Mouse (Mus musculus) layer of hippocampus, adult 8-10 months (tissue): ENCODE data around the gene Prkab2. TPM values are rescaled to one million over a fixed set of nuclear protein-coding genes. Genes with fewer than 3 reads are reported as not detected.

ENCODE experiments used
- DNase-seq, 2 experiments: peaks; one replicate each; pipeline ENCODE4 v3.0.0; 2022; ENCODE audit warnings: low spot score in 2 of 2
- microRNA-seq, 2 experiments: library from miRNA; unstranded; fragments of <30 nt; microRNA quantifications; one replicate each; pipeline ENCODE4 v1.2.0; 2022
- total RNA-seq, 4 experiments: library from RNA; stranded (reverse); gene quantifications; 2 replicates each; pipeline ENCODE4 v1.2.4; 2022

The Prkab2 gene
- total RNA-seq, 4 experiments from 2014 or later, result 27.4 to 46.3 (median 35.7) TPM

DNA sequence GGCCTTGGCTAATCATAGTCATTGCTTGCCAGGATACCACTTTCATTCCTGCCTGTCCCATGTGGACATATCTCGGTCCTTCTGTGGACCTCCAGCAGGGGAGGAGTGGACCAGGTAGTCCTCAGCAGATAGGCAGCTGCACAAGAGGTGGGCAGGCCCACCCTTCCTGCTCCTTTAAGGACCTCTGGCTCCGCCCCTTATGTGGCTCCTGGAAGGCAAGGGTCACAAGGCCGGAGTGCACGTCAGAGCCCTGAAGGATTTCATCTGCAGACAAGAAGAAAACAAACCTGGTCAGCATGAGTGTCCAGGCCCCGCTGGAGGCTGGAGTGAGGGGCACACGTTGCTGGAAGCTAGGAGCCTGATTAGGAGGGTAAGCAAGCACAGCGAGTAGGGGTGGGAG lies 32.6 kb downstream of the Prkab2 start:
- no peak for DNase-seq

DNA sequence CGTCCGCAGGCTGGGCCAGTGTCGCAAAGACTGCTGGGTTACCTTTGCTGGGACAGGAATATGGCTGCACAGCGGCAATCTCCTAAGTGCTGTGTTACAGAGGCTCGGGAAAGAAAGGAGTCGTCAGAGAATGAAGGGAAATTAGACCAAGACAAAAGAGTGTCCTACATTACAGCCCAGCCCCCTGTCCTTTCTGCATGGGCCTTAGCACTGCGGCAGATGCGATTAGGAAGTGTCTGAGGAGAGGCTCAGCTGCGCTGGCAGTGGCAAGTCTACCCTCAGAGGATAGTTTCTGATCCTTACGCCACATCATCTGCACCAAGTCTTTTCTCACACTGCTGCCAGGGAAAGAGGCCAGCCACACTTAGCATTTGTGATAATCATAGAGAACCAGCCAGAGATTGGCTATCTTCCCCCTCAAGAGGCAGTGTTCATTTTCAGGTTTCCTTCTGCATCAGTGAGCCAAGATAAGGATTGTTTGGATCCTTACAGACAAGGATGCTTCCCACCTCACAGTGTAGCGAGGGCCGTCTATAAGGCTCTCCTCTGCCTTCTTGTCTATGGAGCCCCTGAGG lies 33.5 kb downstream of the Prkab2 start:
- DNase-seq, result no peak

DNA sequence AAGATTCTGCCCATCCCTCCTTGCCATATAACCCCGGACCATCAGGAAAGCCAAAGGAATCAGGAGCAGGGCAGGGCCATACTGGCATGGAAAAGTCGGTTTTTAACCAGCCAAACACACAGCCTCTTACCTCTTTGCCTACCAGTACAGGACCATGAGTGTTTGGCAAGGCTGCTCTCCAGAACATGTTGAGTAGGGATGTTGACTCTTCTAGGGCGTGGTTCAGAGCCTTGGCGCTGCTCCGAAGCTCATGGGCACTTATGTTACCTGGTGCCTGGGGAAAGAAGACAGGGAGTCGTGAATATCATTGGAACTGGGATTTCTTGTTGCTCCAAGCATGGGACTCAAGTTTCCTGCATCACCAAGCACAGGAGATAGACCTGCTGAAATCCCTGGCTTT lies 35.8 kb downstream of the Prkab2 start:
- DNase-seq, result no peak

DNA sequence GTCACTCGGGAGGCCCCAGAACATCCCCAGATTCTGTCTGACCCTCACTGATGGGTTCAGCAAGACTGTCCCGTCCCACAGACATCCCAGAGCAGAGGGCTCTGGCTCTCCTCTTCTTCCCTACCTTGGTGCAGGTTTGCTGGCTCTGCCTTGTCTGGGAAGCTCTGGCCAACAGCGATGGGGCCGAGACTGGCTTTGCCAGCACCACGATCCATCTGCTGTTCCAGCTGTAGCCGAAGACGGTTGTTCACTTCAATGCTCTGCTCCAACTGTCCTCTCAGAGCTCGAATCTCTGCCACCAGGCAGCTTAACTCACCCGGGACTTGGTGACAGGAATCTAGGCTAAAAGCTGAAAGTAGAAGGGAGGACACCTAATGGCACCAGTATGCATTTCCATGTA lies 38.9 kb downstream of the Prkab2 start:
- no peak for DNase-seq

DNA sequence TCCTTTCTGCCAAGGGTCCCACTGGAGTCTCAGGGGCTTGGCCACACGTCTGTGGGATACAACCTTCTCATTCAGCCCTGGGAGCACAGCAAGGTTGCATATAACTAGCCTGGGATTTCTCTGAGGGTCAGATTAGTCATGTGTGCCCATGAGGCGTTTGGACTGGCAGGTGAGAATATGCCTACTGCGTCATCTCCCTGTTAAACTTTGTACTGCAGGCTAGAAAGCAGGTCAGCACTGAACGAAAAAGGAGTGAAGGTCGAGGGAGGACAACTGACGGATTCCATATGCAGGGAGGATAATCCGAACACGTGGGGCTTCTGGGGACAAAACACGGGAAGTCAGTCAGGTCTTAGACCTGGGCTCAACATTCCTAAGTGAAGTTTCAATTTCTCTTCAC lies 39.3 kb downstream of the Prkab2 start:
- DNase-seq, result no peak

DNA sequence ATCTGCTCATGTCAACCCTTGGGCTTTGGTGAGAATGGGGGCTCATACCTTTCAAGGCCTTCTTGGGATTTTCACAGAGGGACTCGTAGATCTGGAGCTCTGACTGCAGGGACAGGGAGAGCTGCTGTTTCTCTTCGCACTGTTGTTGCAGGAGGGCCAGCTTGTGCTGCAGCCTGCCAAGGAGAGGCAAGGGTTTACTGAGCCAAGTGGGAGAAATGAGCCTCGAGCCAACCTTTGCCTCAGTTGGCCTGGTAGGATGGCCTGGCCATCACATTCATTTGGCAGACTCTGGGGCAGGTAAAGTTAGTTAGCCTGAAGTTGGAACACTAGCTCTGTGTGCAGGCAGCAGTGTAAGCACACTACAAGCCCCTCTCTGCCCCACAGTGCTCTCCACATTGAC lies 41.1 kb downstream of the Prkab2 start:
- no peak for DNase-seq

DNA sequence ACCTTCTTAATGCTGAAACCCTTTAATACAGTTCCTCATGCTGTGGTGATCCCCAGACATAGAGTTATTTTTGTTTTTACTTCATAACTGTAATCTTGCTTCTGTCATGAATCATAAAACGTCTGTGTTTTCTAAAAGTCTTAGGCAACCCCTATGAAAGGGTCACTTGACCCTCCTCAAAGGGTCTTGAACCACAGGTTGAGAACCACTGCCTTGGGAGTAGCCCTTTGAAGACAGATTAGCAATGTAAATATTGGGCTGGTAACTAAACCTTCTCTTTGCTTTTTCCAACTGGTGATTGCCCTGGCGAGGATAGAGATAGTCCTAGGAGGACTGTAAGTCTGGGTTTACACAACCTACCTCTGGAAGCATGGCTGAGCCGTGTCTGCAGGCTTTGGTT lies 43.2 kb downstream of the Prkab2 start:
- DNase-seq, result no peak

DNA sequence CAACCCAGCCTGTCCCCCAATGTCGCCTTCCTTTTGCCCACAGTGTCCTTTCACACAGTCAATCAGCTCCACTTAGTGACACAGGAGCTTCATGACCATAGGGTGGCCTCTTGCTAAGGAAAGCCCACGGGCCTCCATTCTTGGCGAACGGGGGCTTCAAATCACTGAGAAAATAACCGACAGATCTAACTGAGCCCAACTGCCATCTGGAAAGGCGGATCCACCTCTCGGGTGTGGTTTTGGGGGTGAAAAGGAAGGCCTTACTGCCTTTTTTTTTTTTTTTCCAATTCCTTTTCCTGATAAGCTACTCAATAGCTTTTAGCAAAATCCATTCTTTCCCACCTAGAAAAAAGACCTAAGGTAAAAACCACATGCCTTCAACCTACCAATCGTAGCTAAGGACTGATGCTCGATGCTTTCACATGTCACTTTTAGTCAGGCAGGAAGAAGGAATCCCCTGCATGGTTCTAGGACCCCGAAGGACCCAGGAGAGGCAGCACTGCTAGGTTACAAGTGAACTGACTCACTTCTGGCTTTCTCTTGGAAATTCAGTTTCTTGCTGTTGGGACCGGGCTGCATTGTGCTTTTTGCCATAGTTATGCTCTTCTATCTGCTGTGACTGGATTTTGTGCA lies 44.6 kb downstream of the Prkab2 start:
- no peak for DNase-seq

DNA sequence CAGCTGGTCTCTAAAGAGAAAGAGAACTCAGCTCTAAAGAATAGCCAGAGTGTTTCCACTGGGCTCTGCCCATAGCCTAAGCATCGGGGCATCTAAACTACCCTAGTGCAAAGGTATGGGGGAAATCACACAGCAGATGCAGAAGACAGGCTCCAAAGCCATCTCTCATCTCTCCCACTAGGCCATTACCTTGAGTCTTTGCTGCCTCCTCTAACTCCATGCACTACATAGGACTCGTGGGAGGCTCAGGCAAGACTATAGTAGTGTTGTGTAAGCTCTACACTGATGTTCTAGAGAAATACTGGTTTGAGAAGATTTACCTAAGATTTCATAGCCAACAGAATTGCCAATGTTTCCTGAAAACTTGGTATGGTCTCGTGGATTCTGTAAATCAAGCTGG lies 47.5 kb downstream of the Prkab2 start:
- no peak for DNase-seq

DNA sequence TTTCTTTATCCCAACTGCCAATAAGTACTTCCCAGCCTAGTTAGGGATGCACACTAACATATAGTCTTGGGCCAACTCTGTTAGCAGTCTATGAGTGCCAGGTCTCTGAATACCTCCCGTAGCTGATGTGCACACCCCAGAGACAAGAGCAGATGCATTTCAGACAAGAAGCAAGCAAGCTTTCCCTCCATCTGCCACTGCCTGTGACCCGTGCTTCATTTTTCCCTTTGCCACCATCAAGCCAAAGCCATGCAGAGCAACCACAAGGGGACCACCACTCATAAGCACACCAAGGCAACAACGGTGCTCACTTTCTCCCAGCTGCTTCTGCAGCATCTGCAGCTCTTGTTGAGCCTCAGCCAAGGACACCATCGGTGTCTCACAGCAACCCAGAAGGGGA lies 48.6 kb downstream of the Prkab2 start:
- no peak for DNase-seq

DNA sequence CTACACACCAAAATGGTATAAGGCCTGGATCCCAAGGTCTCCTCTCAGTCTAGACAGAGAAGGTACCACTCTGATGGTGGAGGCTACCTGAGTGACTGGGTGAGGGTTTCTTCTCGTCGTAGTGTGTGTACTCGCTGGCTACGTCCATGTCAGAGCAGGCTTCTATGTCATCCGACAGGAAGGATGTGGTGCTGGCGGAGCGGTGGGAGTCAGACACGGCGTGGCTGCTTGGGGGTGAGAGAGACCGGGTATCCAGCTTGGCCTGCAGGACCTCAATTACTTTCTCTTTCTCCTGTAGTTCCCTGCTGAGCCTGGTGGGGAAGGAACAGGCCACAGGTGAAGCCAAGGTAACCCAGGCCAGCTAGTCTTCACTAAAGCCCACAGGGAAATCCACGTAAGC lies 52.1 kb downstream of the Prkab2 start:
- no peak for DNase-seq

DNA sequence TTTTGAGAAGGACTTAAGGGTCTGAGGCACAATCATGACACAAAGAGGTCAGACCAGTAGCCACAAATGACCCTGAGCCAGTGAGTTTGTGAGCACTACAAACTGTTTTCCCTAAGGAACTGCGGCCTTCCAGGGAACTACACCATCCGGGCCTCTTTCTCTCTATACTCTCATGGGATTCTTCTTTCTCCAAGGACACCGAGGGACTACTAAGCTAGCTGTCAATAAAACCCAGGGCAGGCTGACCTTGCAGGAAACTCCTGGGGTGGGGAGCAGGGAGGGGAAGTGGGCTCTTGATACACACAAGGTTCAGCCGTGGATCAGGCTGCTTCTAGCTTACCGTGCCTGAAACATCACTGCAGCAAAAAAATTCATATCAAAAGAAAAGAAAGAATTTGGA lies 52.9 kb downstream of the Prkab2 start:
- DNase-seq, result no peak

DNA sequence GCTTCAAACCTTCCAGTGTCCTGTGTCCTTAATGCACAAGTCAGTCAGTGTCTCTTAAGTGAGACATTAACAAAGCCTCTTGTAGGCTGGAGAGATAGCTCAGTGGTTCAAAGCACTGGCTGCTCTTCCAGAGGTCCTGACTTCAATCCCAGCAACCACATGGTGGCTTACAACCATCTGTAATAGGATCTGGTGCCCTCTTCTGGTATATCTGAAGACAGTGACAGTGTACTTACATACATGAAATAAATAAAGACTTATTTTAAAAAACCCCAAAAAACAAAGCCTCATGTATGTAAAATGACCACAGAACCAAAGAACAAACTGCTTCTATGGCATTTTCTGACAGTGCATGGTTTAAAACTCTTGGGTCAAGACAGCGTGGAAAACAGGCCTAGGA lies 57.9 kb downstream of the Prkab2 start:
- DNase-seq, result no peak

DNA sequence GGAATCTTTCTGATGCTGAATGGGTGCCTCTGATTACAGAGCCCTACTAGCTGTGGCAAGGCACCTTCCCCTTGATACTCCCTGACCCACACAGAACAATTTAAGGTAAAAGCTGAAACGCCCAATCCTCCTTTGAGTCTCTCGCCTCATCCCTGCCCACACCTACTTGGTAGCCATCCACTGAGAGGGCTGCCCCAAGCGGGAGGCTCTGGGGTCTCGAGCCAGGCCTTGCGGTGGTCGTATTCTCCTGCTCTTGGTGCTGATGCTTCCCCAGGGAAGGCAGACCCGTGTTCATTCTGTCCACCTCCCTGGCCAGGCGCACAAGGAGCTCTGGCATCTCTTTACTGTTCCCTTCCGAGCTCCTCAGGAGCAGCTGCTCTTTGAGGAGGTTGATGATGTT lies 61.1 kb downstream of the Prkab2 start:
- DNase-seq, result no peak

Small RNAs within 50 kb of the gene (microRNA-seq; reads per million reads assigned to microRNA genes)
- gene Mir7225, result 0 reads per million in 2 experiments

Other genes with a start within 250 kb of the Prkab2 start
- gene Olfr1402, start 236.2 kb upstream of the Prkab2 start, total RNA-seq, result not detected
- gene Chd1l, start 48.0 kb upstream of the Prkab2 start, total RNA-seq, result 10 to 100 TPM in 2 of 4 experiments, 1 to 10 TPM in 2; 9.4 to 12.2 (median 10.5) TPM
- 1 to 10 TPM; 4.2 to 6.9 (median 5.8) TPM for gene Fmo5, start 29.4 kb upstream of the Prkab2 start, total RNA-seq
- gene Gm17651, start 16.5 kb downstream of the Prkab2 start, total RNA-seq, result not detected
- gene Pde4dip, start 230.5 kb downstream of the Prkab2 start, total RNA-seq, result 100 to 1,000 TPM; 195 to 235 (median 214) TPM
- gene Sec22b, start 243.0 kb downstream of the Prkab2 start, total RNA-seq, result 10 to 100 TPM; 70.3 to 82.5 (median 74.4) TPM